35 mouse cellular contexts compared by ENCODE assay signal in genomic region chr1:25317142-25317541, GRCm38 (mm10).
"Had no signal": no experiment of that assay in that cellular context is flagged by ENCODE, and none has a peak within 500 bp of the region (broad histone marks: within the 10 kb centered on the region; RNA-seq: fewer than 3 reads in every experiment).

No protein-coding gene starts in this region.

- H3K27me3 ChIP-seq: heart, embryonic 12.5 days; heart, embryonic 13.5 days; heart, embryonic 15.5 days; hindbrain, embryonic 12.5 days; hindbrain, embryonic 13.5 days; hindbrain, embryonic 15.5 days; intestine, embryonic 15.5 days; kidney, embryonic 15.5 days had no signal

- H3K9ac ChIP-seq: heart, embryonic 12.5 days; heart, embryonic 13.5 days; heart, embryonic 15.5 days; hindbrain, embryonic 12.5 days; hindbrain, embryonic 13.5 days; hindbrain, embryonic 14.5 days; hindbrain, embryonic 15.5 days; intestine, embryonic 15.5 days; kidney, embryonic 15.5 days had no signal

- H3K4me1 ChIP-seq: heart, embryonic 10.5 days; heart, embryonic 12.5 days; heart, embryonic 13.5 days; heart, embryonic 15.5 days; hindbrain, embryonic 10.5 days; hindbrain, embryonic 12.5 days; hindbrain, embryonic 13.5 days; hindbrain, embryonic 15.5 days; intestine, embryonic 15.5 days; kidney, embryonic 15.5 days had no signal

- H3K4me3 ChIP-seq: heart, embryonic 10.5 days; heart, embryonic 12.5 days; heart, embryonic 13.5 days; heart, embryonic 15.5 days; hindbrain, embryonic 10.5 days; hindbrain, embryonic 12.5 days; hindbrain, embryonic 13.5 days; hindbrain, embryonic 15.5 days; intestine, embryonic 15.5 days; kidney, embryonic 15.5 days; layer of hippocampus, adult 2 months had no signal

- H3K27ac ChIP-seq: heart, embryonic 10.5 days; heart, embryonic 13.5 days; heart, embryonic 15.5 days; hindbrain, embryonic 10.5 days; hindbrain, embryonic 12.5 days; hindbrain, embryonic 13.5 days; hindbrain, embryonic 14.5 days; hindbrain, embryonic 15.5 days; hindbrain, postnatal 0 days; intestine, embryonic 15.5 days; kidney, embryonic 15.5 days; kidney, postnatal 0 days; layer of hippocampus, adult 2 months had no signal

- H3K9me3 ChIP-seq: heart, embryonic 10.5 days; heart, embryonic 12.5 days; heart, embryonic 13.5 days; heart, embryonic 15.5 days; hindbrain, embryonic 10.5 days; hindbrain, embryonic 12.5 days; hindbrain, embryonic 13.5 days; hindbrain, embryonic 15.5 days; intestine, embryonic 15.5 days; kidney, embryonic 15.5 days had no signal

- H3K4me2 ChIP-seq: heart, embryonic 11.5 days; heart, embryonic 12.5 days; heart, embryonic 13.5 days; heart, embryonic 15.5 days; hindbrain, embryonic 12.5 days; hindbrain, embryonic 13.5 days; hindbrain, embryonic 14.5 days; hindbrain, embryonic 15.5 days; intestine, embryonic 15.5 days; kidney, embryonic 15.5 days had no signal

- H3K36me3 ChIP-seq: heart, embryonic 10.5 days; heart, embryonic 12.5 days; heart, embryonic 13.5 days; heart, embryonic 15.5 days; hindbrain, embryonic 10.5 days; hindbrain, embryonic 12.5 days; hindbrain, embryonic 13.5 days; hindbrain, embryonic 15.5 days; intestine, embryonic 15.5 days; kidney, embryonic 15.5 days had no signal

- ATAC-seq: hindbrain, embryonic 16.5 days; hindbrain, postnatal 0 days; inflammation-experienced regulatory T-cells, adult 6 months; intestine, embryonic 15.5 days; intestine, embryonic 16.5 days; intestine, postnatal 0 days had no signal

- DNase-seq: heart, postnatal 10 days; heart, postnatal 14 days; heart, postnatal 36 days; heart, postnatal 4 days; kidney, adult 11 months; kidney, adult 18-20 months; kidney, adult 2 months; kidney, adult 8-10 months; kidney, adult 9 months; kidney, postnatal 10 days; kidney, postnatal 14 days; kidney, postnatal 25 days; kidney, postnatal 36 days; kidney, postnatal 4 days; layer of hippocampus, adult 9-11 months; layer of hippocampus, postnatal 36 days had no signal
